Mouse (Mus musculus): ENCODE data around the gene Shkbp1. TPM values are rescaled to one million over a fixed set of nuclear protein-coding genes. Genes with fewer than 3 reads are reported as not detected.
A peak's percentile ranks its signal among the peaks of the same experiment; 100 is the strongest.

The Shkbp1 gene
- polyA plus RNA-seq, 2 experiments = 30.5 to 58.7 TPM

GRCm38 (mm10) chr7:27384134-27384533, 28.3 kb upstream of the Shkbp1 start:
- ATAC-seq (ENCODE audit: low FRiP score, low read depth) = no peak
- no peak overlapping the region for H3K4me3 ChIP-seq (replicated peaks; ENCODE audit: low read length)
- no peaks in the 10 kb centered on the region for H3K9me3 ChIP-seq (ENCODE audit: control insufficient read depth, low read length)
- no peaks in the 10 kb centered on the region for H3K4me1 ChIP-seq (ENCODE audit: control insufficient read depth, insufficient read depth, low read length)
- no peak for TF ChIP-seq POLR2A (IDR thresholded peaks at IDR 0.05; ENCODE audit: borderline replicate concordance, extremely low read depth, insufficient read depth, insufficient read length)
- 0 out of 2 replicates have a peak, but pooled peaks cover under 1% of the 10 kb centered on the region for H3K27me3 ChIP-seq (ENCODE audit: control insufficient read depth, insufficient read depth, low read length)
- no peak overlapping the region for H3K4me2 ChIP-seq (replicated peaks; ENCODE audit: low read depth, low read length, severe bottlenecking)
- no peak overlapping the region for H3K27ac ChIP-seq (replicated peaks; ENCODE audit: low read depth, low read length)
- no peak overlapping the region for H3K9ac ChIP-seq (ENCODE audit: low read depth, low read length, severe bottlenecking)
- WGBS = 69% methylated on average over 5 of the region's 5 CpGs
- H3K36me3 ChIP-seq (ENCODE audit: control insufficient read depth, insufficient read depth, low read length) = no peaks in the 10 kb centered on the region
- no peak for DNase-seq (ENCODE audit: low spot score)

- no peak for ATAC-seq (ENCODE audit: low FRiP score, low read depth)
- no peak for DNase-seq (ENCODE audit: low spot score)
- Histone ChIP-seq H3K9me3 (ENCODE audit: control insufficient read depth, low read length) (no peaks in the 10 kb centered on the region), H3K4me2 (replicated peaks; ENCODE audit: low read depth, low read length, severe bottlenecking) (no peak overlapping the region), H3K36me3 (ENCODE audit: control insufficient read depth, insufficient read depth, low read length) (no peaks in the 10 kb centered on the region), H3K4me3 (replicated peaks; ENCODE audit: low read length) (no peak overlapping the region), H3K4me1 (ENCODE audit: control insufficient read depth, insufficient read depth, low read length) (no peaks in the 10 kb centered on the region), H3K27me3 (ENCODE audit: control insufficient read depth, insufficient read depth, low read length) (0 out of 2 replicates have a peak, but pooled peaks cover 7% of the 10 kb centered on the region), H3K27ac (replicated peaks; ENCODE audit: low read depth, low read length) (no peak overlapping the region), H3K9ac (ENCODE audit: low read depth, low read length, severe bottlenecking) (no peak overlapping the region)
- WGBS = 78% methylated on average over 1 of the region's 1 CpGs
- TF ChIP-seq POLR2A (IDR thresholded peaks at IDR 0.05; ENCODE audit: borderline replicate concordance, extremely low read depth, insufficient read depth, insufficient read length) = no peak
These were observed 27.4 kb upstream of the Shkbp1 start for GRCm38 (mm10) chr7:27383233-27383632.

- no peaks in the 10 kb centered on the region for H3K4me1 ChIP-seq (ENCODE audit: control insufficient read depth, insufficient read depth, low read length)
- ATAC-seq (ENCODE audit: low FRiP score, low read depth) (no peak), DNase-seq (ENCODE audit: low spot score) (no peak)
- 40% methylated on average over 4 of the region's 4 CpGs for WGBS
- H3K36me3 ChIP-seq (ENCODE audit: control insufficient read depth, insufficient read depth, low read length) = no peaks in the 10 kb centered on the region
- no peak overlapping the region for H3K27ac ChIP-seq (replicated peaks; ENCODE audit: low read depth, low read length)
- H3K4me3 ChIP-seq (replicated peaks; ENCODE audit: low read length) = no peak overlapping the region
- no peak overlapping the region for H3K4me2 ChIP-seq (replicated peaks; ENCODE audit: low read depth, low read length, severe bottlenecking)
- no peak for TF ChIP-seq POLR2A (IDR thresholded peaks at IDR 0.05; ENCODE audit: borderline replicate concordance, extremely low read depth, insufficient read depth, insufficient read length)
- H3K9me3 ChIP-seq (ENCODE audit: control insufficient read depth, low read length) = no peaks in the 10 kb centered on the region
- H3K27me3 ChIP-seq (ENCODE audit: control insufficient read depth, insufficient read depth, low read length) = peaks cover 16% of the 10 kb centered on the region; the same call in 1 of the 2 replicates
- no peak overlapping the region for H3K9ac ChIP-seq (ENCODE audit: low read depth, low read length, severe bottlenecking)
These were observed 25.7 kb upstream of the Shkbp1 start for GRCm38 (mm10) chr7:27381560-27381959.

GRCm38 (mm10) chr7:27381009-27381408, 25.2 kb upstream of the Shkbp1 start:
- TF ChIP-seq POLR2A (IDR thresholded peaks at IDR 0.05; ENCODE audit: borderline replicate concordance, extremely low read depth, insufficient read depth, insufficient read length) = no peak
- no peak overlapping the region for H3K27ac ChIP-seq (replicated peaks; ENCODE audit: low read depth, low read length)
- no peaks in the 10 kb centered on the region for H3K36me3 ChIP-seq (ENCODE audit: control insufficient read depth, insufficient read depth, low read length)
- H3K4me2 ChIP-seq (replicated peaks; ENCODE audit: low read depth, low read length, severe bottlenecking) = no peak overlapping the region
- H3K9ac ChIP-seq (ENCODE audit: low read depth, low read length, severe bottlenecking) = no peak overlapping the region
- 22% methylated on average over 1 of the region's 1 CpGs for WGBS
- no peak overlapping the region for H3K4me3 ChIP-seq (replicated peaks; ENCODE audit: low read length)
- no peaks in the 10 kb centered on the region for H3K9me3 ChIP-seq (ENCODE audit: control insufficient read depth, low read length)
- no peaks in the 10 kb centered on the region for H3K4me1 ChIP-seq (ENCODE audit: control insufficient read depth, insufficient read depth, low read length)
- H3K27me3 ChIP-seq (ENCODE audit: control insufficient read depth, insufficient read depth, low read length) = peaks cover 21% of the 10 kb centered on the region; the same call in 1 of the 2 replicates
- ATAC-seq (ENCODE audit: low FRiP score, low read depth) = no peak
- no peak for DNase-seq (ENCODE audit: low spot score)

GRCm38 (mm10) chr7:27379836-27380235, 24.0 kb upstream of the Shkbp1 start:
- DNase-seq (ENCODE audit: low spot score) = no peak
- TF ChIP-seq POLR2A (IDR thresholded peaks at IDR 0.05; ENCODE audit: borderline replicate concordance, extremely low read depth, insufficient read depth, insufficient read length) = no peak
- Histone ChIP-seq H3K27ac (replicated peaks; ENCODE audit: low read depth, low read length) (no peak overlapping the region), H3K9me3 (ENCODE audit: control insufficient read depth, low read length) (no peaks in the 10 kb centered on the region), H3K36me3 (ENCODE audit: control insufficient read depth, insufficient read depth, low read length) (no peaks in the 10 kb centered on the region), H3K4me2 (replicated peaks; ENCODE audit: low read depth, low read length, severe bottlenecking) (no peak overlapping the region), H3K4me3 (replicated peaks; ENCODE audit: low read length) (no peak overlapping the region), H3K4me1 (ENCODE audit: control insufficient read depth, insufficient read depth, low read length) (no peaks in the 10 kb centered on the region), H3K27me3 (ENCODE audit: control insufficient read depth, insufficient read depth, low read length) (peaks cover 31% of the 10 kb centered on the region; the same call in 1 of the 2 replicates), H3K9ac (ENCODE audit: low read depth, low read length, severe bottlenecking) (no peak overlapping the region)
- ATAC-seq (ENCODE audit: low FRiP score, low read depth) = no peak
- 46% methylated on average over 6 of the region's 6 CpGs for WGBS

- peaks cover 44% of the 10 kb centered on the region for H3K27me3 ChIP-seq (ENCODE audit: control insufficient read depth, insufficient read depth, low read length)
- no peaks in the 10 kb centered on the region for H3K36me3 ChIP-seq (ENCODE audit: control insufficient read depth, insufficient read depth, low read length)
- 17% methylated on average over 4 of the region's 4 CpGs for WGBS
- ATAC-seq (ENCODE audit: low FRiP score, low read depth) = no peak
- H3K9me3 ChIP-seq (ENCODE audit: control insufficient read depth, low read length) = no peaks in the 10 kb centered on the region
- H3K4me1 ChIP-seq (ENCODE audit: control insufficient read depth, insufficient read depth, low read length) = no peaks in the 10 kb centered on the region
- peak; percentile 45 for DNase-seq (ENCODE audit: low spot score)
- no peak overlapping the region for H3K4me2 ChIP-seq (replicated peaks; ENCODE audit: low read depth, low read length, severe bottlenecking)
- H3K9ac ChIP-seq (ENCODE audit: low read depth, low read length, severe bottlenecking) = no peak overlapping the region
- H3K4me3 ChIP-seq (replicated peaks; ENCODE audit: low read length) = no peak overlapping the region
- no peak for TF ChIP-seq POLR2A (IDR thresholded peaks at IDR 0.05; ENCODE audit: borderline replicate concordance, extremely low read depth, insufficient read depth, insufficient read length)
- no peak overlapping the region for H3K27ac ChIP-seq (replicated peaks; ENCODE audit: low read depth, low read length)
These were observed 22.6 kb upstream of the Shkbp1 start for GRCm38 (mm10) chr7:27378431-27378830.
